Mouse (Mus musculus) neural tube, embryonic 10.5 days (tissue): Measurements from ENCODE around the gene Foxi1.
A peak's percentile ranks its signal among the peaks of the same experiment; 100 is the strongest.
"Not testable (repeated sequence)": the region's sequence is repeated elsewhere in the genome, so short reads cannot be mapped to it uniquely, and the experiment has no call there.

ENCODE experiments used
- DNase-seq: peaks from one replicate; pipeline ENCODE4 v3.0.0-alpha.2; 2017; ENCODE audit warnings: low spot score; ENCODE audit errors: extremely low spot score

The Foxi1 gene

DNA sequence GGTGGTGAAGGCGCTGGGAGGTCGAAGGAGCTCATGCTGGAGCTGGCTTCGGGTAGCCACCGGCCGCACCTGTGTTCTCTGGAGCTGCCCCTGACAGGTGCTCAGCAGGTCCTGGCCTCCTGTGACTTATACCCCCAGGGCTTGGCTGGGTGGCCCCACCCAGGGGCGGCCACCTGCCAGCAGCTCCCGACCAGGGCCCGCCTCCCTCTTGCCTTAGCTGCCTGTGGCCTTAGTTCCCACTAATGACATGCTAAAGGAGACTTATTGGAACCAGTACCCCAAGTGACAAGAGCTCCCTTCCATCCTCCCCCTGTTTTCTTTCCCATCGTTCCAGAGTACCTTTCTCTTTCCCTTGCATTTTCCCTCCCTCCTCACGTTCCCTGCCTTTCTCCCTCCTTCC is at the start of gene Foxi1:
Gene Foxi1, minus strand, starts transcription at position 101 of the 400 bp plus-strand sequence.
- DNase-seq: no peak

DNA sequence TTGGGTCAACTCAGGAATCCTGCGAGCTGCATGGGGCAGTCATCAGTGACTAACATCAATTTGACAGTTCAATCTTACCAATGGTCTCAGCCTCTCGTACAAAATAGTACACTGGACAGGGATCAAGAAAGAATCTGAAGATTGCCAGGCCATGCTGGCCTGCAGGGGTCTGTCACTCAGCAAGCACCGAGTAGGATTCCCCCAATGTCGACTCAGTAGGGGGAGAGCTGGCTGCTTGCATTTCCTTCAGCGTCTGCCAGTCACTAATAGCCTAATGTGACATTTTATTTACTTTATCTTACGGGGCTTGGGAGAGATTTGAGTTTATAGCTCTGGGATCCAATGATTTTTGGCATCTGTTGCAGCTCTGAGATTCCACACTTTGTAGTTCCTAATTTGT is 35.1 kb upstream of the Foxi1 start:
- DNase-seq: no peak

DNA sequence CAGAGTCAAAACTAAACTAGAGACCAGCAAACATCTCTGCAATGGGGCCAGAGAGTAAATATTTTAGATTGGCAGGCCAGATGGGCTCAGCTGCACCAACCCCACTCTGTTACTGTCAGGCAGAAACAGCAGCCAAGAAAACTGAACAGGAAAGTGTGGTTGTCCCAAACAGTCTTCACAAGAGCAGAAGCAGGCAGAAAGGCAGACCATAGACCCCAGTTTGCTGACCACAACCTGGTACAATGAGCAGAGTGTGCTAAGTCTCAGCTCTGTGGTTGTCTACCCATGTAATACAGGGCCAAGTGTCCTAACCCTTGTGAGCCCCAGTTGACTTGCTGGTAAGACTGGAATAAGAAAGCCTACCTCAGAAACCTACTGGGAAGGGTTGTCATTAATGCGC is 32.4 kb upstream of the Foxi1 start:
- DNase-seq: no peak

DNA sequence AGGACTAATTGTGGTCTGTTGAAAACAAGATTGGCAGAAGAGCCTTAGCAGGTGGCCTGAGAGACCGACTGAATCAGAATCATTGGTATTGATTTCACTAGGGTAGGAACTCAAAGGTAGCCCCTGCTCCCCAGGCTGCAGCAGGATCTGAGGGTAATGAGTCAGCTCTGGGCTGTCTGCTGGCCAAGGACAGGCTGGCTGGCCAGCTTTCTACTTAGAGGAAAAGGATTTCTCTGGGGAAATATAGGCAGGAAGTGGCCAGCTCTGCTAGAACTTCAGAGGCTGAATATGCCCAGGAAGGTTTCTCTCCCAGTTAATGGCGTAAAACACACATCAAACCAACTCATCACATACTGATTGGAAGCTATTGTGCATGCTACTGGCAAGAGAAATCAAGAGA is 31.8 kb upstream of the Foxi1 start:
- no peak for DNase-seq

DNA sequence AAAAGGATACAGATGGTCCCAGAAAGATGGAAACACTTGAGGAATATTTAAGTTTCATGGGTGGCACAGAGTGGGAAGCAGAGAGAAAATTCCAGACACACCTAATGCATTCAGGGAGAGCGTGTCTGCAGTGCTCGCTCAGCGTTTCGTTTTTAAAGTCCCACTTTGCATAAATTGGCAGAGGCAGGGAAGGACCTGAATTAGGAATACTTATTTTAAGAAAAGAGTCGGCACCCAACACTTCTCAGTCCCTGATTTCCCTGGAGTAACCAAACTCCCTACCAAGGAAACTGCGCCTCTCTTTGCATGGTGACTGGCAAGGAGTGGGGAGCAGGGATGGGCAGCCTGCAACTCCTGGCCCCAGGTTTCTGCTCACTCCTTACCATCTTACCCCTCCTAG is 29.0 kb upstream of the Foxi1 start:
- no peak for DNase-seq

DNA sequence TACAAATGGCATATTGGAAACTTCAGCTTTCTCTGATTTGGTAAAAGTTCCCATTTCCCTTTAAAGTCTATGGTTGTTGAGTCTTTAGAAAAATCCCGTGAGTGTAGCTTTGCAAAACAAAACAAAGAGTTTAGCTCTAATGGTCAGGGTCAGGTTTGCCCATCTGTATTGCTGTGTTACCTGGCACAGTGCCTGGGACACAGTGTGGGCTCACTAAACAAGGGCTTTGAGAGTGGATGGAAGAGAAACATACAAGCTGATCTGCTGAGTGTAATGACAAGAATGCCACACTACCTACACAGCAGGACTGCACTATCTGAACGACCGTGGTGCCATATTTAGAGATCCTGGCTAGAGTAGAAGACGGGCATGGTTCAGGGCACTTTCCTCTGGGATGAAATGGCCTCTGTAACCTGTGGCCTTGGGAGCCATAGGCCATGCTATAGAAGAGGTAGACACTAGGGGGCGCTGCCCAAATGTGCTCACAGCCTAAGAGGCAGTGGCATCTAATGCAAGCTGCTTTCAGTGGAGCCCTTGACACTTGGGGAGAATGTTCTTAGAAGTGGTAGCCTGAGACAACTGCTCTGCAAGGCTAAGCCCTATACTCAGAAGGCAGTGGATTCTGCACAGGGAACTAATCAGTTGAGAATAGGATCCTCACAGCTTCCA is 28.3 kb upstream of the Foxi1 start:
- DNase-seq: peak; percentile 66

DNA sequence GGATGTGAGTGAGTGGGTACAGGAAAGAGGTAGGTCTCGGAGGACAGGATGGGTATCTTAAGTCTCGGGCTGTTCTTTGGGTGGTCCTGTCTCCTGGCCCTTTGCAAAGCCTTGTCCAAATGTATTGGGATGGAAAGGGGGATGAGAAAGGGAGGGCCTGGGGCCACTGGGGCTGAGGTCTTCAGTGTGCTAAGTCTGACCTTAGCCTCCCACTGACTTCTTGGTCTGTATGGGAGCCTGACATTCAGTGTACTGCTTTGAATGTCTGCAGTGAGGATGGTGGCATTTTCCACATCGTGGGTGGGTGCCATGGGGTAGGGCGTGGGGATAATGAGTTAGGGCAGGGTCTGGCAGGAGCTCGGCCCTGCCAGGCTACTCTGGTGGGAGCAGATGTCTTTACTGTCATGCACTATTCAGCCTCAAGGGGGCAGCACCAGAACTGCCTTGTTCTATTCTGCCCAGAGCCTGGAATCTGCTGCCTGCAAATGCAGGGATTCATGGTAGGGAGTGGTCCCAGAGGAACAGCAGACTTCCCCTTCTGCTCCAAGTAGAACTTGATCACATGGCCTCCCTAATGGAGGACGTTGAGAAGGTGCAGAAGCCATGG is 21.0 kb upstream of the Foxi1 start:
- peak; percentile 80 for DNase-seq

DNA sequence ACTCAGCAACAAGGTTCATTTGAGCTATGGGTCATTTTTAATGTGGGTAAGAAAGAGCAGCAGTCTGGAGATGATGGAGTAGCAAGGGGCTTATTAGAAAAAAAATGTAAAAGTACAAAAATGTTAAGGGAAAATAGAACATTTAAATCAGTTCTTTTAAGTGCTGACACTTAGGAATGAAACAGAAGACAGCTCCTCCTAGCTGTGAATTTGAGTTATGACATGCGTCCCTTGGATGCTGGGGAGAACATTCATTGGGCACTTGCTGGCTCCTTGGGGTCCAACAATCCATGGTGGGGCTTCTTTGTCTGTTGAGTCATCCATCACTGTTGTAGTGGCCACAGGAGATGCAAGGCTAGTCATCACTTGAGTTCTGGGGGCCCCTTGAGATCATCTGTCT is 19.3 kb upstream of the Foxi1 start:
- DNase-seq: no peak

DNA sequence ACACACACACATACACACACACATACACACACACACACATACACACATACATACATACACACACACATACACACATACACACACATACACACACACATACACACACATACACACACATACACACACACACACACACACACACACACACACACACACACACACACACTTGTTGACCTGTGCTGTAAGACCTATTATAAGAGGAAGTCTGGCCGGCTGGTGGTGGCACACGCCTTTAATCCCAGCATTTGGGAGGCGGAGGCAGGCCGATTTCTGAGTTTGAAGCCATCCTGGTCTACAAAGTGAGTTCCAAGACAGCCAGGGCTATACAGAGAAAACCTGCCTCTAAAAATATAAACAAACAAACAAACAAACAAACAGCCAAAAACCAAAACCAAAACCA is 12.7 kb upstream of the Foxi1 start:
- not testable (repeated sequence) for DNase-seq

DNA sequence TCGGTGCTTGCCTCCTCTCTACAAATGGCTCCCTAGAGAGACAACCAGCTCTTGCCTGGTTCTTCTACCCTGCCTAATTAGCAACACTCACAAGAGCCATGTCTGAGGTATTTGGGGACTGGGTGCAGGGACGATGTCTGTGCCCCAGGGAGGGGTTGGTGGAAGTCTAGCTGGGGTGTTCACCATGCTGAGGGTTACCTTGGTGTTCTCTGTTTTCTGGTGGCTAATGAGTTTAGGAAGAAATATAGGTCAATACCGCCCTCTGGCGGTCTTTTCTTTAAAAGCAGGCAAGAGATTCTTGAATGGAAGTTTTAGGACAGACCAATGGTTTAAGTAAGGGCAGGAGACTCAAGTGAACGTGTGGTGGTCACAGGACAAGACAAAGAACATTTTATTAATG is 5.0 kb upstream of the Foxi1 start:
- DNase-seq: peak; percentile 72

DNA sequence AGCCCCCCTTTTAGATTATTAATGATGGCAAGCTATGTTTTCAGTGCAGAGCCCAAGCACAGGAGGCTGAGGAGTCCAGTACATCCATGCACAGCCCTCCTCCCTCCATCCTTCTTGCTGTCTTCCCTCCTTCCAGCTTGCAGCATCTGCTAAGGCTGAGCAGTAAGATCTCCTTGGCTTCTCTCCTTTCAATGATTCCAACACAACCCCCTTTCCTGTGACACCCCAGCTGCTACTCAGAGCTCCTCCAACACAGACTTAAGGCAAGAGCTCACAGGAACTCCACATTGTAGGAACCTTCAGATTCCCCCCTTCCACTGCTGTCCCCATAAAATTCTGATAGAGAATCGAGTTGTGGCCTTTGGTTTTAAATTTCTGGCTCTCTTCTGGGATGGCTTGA is 5.1 kb downstream of the Foxi1 start:
- DNase-seq: no peak

DNA sequence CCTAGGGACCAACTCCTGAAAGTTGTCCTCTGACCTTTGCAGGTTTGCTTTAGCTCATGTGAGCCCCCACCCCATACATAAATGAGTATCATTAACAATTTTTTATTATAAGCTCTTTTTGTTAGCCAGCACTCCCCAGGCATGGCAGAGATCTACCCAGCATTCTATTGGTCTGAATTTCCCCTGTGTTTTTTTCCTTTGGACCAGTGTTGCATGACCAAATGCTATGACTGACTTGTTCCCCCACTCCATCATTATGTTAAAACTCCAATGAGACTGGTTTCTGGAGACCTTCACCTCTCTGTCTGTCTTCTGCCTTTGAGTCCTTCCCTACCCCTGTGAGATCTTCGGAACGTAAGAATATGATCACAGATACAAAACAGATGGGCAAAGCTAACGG is 12.7 kb downstream of the Foxi1 start:
- DNase-seq: no peak

DNA sequence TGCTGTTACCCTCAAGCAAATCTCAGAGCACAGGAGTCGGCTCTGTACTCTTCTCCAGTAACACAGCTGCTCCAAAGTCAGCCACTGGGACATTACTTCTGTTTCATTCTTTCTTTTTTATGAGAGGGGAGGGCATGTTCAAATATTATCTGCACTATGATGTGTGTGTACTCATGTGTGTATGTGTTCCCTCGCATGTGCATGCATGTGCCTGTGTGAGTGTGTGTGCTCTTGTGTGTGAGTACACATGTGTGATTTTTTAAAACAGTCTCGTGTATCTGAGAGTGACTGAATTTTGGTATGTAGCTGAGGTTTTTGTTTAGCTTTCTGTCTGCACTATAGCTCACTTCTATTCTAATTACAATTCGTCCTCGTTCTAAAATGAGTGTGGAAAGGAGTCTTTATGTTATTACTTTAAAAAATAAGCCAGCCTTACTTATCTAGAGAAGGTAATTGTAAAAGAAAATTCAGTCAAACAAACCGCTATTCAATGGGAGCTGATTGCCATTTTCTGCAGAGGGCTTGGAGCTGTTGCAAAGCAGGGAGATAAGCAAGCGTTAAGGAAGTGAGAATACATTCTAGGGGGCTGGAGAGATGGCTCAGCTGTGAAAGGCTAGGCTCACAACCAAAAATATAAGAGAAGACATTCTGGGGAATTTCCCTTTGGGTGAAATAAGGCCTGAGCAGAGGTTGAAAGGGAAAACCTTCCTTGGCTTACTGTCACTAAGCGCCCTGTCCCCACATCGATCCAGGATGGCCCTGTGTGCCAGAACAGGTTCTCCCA is 13.5 kb downstream of the Foxi1 start:
- DNase-seq: no peak

DNA sequence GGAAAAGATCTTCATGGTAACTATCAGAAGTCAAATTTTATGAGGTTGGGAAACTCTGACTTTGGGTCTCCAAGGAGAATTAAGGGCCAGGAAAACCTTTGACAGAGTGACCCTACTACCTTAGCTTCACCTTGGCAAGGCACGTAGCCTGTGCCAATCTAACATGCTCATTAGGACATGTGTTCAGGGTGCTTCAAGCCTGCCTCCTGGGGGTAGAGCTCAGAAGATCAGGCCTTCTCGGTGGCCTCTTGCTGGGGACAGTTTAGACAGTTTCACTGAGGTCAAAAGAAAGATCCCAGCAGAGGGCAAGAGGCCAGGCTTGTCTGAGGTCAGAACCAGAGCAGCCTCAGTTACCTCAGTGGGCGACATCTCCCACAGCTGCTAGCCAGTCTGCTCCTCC is 14.2 kb downstream of the Foxi1 start:
- DNase-seq: no peak

DNA sequence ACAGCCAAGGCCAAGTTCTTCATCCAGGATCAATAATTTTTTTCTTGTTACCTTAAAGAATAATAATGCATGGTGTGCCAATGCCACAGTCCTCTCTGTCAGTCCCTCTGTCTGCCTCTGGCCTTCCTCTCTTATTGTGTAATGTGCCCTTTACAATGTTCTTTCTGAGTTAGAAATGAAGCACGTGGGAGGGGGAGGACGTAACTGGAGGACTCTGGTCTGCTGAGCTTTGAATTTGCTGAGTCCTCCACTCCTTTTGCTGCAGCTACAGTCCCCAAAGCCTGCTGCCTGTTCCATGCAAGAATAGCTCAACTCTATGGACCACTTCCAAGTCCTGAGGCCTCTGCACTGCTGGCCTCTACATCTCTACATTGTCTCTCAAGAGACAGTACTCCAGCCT is 23.6 kb downstream of the Foxi1 start:
- no peak for DNase-seq

DNA sequence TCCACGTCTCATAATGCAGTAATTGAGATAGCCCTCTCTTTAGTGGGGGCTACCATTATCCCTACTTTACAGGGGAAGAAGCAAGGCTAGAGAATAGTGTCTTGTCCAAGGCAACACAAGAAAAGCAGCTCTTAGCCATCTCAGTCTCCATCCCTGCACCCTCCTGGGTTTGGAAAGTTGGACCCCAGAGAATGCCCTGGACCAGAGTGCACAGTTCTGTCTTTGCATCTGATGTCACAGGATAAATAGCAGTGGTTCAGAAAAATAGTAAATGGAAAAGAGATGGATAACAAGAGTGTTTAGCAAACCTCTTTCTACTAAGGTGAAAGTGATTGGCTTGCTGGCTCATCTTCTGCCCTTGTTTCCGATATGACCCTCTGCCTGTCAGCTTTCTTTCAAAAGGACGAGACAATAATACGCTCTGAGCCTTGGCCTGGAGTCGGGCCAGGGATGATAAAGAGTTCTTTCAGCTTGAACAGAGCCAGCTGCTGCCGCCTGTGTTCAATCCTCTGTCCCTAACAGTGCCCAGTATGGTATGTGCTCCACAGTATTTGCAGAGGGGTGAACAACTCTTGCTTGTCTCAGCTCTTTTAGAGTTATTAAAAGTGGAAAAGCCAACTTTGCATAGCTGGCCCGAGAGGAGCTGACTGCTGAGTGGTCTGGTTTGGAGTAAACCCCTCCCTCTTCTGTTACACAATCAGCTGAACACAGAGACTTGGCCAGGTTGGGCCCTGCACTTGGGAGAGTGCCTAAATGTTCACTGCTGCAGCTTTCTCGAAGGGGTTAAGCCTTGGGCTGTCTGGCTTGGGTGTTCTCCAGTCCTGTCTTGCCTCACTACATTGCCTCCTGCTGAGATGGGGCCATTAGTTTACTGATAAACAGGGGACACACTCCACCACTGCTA is 26.4 kb downstream of the Foxi1 start:
- DNase-seq: no peak

DNA sequence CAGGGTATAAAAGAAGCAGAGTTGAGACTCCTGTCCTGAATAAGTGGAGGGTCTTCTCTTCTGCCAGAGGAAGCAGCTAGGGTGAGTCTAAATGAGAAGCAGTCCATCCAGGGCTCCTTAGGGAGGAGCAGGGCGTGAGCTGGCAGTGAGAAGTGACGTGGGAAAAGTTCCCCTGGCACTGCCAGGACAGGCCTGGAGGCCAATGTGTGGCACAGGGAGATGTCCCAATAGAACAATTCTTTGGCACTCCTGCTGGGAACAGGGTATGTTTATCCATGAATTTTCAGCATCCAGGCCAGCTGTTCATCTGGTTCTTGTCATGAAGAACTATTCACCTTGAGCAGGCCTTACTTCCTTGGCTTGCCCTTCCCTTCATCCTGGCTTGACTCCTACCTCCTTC is 29.1 kb downstream of the Foxi1 start:
- DNase-seq: no peak

DNA sequence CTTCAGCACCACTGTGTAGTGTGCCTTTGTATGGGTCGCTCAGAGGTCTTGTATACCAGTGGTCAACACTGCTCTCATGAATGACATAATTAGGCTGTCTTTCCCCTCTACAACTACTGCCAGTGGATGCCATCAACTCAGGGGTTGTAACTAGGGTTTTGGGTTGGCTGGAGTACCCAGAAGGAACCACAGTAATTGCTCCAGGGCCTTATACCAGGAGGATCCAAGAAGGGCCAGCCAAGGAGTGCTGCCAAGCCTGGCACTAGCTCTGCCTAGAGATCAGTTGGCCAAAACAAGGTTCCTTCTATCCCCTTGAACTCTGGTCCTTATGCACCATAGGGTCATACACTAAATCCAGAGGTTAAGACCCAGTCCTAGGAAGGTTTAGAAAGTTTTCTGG is 31.5 kb downstream of the Foxi1 start:
- no peak for DNase-seq

DNA sequence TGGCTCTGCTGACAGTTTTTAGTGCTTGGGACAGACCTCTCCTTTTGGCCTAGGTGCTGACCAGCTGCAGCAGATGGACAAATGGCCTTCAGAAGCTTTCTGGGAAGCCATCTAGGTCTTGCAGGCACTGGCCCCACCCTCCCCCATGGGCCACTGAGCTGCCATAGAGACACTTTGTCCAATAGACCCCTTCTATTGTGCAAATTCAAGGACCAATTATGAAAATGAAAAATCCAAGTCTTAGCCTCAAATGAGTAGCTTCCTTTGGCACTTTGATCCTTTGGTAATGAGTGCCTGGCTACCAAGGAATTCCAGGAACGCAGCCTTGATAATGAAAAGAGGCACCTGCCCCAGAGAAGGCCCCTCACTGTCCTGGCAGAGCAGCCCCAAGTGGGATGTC is 36.7 kb downstream of the Foxi1 start:
- no peak for DNase-seq

DNA sequence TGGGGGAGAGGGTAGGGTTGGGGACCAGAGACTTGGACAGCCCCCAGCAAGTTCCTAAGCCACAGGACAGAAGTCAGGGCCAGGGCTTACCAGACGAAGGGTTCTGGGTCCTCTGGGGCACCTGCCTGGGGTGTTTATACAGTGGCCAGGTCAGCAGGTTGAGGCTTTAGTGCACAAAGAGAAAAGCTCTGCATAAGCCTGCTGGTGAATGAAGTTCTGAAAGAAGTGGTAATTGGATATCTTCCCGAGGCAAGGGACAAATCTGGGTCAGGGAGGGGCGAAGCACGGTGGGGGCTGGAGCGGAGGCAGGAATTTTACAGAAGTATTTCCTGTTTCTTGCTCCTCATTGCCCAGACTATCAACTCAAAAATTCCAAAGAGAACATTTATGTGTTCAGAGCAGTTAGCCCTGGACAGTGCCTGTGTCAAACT is 38.4 kb downstream of the Foxi1 start:
- no peak for DNase-seq

DNA sequence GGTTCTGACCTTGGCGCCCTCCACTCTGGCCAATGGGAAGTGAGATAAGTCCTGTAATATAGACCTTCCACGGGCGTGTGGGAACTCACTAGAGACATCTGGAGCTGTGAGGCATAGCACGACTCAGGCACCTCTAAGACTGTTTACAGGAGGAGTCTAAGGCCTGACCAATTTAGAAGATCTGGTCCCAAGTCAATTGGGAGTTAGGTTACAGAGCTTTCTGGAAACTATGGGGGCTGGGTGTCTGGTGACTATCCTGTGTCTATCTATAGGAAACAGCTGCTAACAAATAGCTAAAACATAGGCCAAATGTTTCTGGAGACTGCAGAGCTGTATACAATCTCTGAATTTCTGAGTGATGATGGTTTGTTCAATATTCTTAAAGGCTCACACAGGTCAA is 41.5 kb downstream of the Foxi1 start:
- no peak for DNase-seq

DNA sequence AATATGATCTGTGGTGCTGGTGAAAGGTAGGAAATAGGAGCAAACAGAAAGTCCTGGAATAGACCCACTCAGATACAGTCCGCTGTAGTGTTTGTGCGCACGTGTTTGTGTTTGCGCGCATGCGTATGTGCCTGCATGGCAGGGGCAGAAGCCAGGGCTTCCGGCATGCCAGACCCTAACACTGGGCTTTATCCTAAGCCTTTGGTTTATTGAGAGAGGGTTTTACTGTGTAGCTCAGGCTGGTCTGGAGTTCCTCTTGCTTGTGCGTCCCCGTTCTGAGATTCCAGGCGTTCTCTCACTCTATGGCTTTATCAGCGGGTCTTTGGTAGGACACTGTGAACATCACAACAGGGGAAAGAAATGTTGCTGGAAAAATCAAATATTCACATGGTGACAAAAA is 42.6 kb downstream of the Foxi1 start:
- no peak for DNase-seq
